Mouse (Mus musculus) bone marrow macrophage, adult 2 months (primary cell): ENCODE results near the gene Spp2.

Experiments used
- CTCF ChIP-seq: IDR thresholded peaks from 2 replicates; pipeline ENCODE4 v1.5.1; 2012; ENCODE audit warnings: low read depth, mild to moderate bottlenecking, low read length, moderate library complexity
- POLR2A ChIP-seq: IDR thresholded peaks from 2 replicates; pipeline ENCODE4 v1.6.1; 2012; ENCODE audit warnings: mild to moderate bottlenecking, low read depth, low read length, borderline replicate concordance

- no peak for TF ChIP-seq POLR2A
- peak; percentile 41; the same call in 1 of the 2 replicates for TF ChIP-seq CTCF
These were observed 49.2 kb upstream of the Spp2 start for GRCm38 (mm10) chr1:88357458-88358090.
